Mouse (Mus musculus) MEL (cell line): ENCODE measurements around the gene Itgb1bp1. TPM values are rescaled to one million over a fixed set of nuclear protein-coding genes. Genes with fewer than 3 reads are reported as not detected.

Experiments used
- DNase-seq: peaks from one replicate; pipeline ENCODE4 v3.0.0; 2011; ENCODE audit warnings: low read depth, low spot score
- H3K27ac ChIP-seq: 2 replicates; pipeline ENCODE4 v1.5.1; 2012; ENCODE audit warnings: low read depth, mild to moderate bottlenecking, control low read depth, low read length, moderate library complexity; ENCODE audit not compliant: control insufficient read depth
- H3K27me3 ChIP-seq, 2 experiments: fragments of 150-350 bp in 1 of 2; sonication (generic) in 1 of 2; 2 replicates each; pipeline ENCODE4 v1.6.1; 2012; ENCODE audit warnings: low read length in 2 of 2, mild to moderate bottlenecking in 2 of 2, improper control_type of control experiment in 1 of 2, moderate library complexity in 1 of 2; ENCODE audit not compliant: insufficient read depth in 2 of 2, control insufficient read depth in 1 of 2
- H3K36me3 ChIP-seq, 2 experiments: 2 replicates each; pipeline ENCODE4 v1.6.1; 2012 to 2014; ENCODE audit warnings: low read length in 2 of 2, improper control_type of control experiment in 1 of 2, inconsistent platforms in 1 of 2, mild to moderate bottlenecking in 1 of 2; ENCODE audit not compliant: insufficient read depth in 2 of 2, control insufficient read depth in 1 of 2
- H3K4me1 ChIP-seq, 2 experiments: fragments of 150-350 bp in 1 of 2; sonication (generic) in 1 of 2; 2 replicates each; pipeline ENCODE4 v1.6.1; 2012; ENCODE audit warnings: low read length in 2 of 2, improper control_type of control experiment in 1 of 2, mild to moderate bottlenecking in 1 of 2; ENCODE audit not compliant: insufficient read depth in 2 of 2, control insufficient read depth in 1 of 2
- H3K4me3 ChIP-seq, 2 experiments: fragments of 150-350 bp in 1 of 2; sonication (generic) in 1 of 2; 2 replicates each; pipeline ENCODE4 v1.5.1; 2012; ENCODE audit warnings: low read depth in 2 of 2, low read length in 2 of 2, mild to moderate bottlenecking in 2 of 2, moderate library complexity in 2 of 2, control low read depth in 1 of 2, improper control_type of control experiment in 1 of 2; ENCODE audit not compliant: control insufficient read depth in 1 of 2, insufficient read depth in 1 of 2
- H3K79me2 ChIP-seq: 2 replicates; pipeline ENCODE4 v1.6.1; 2012; ENCODE audit warnings: mild to moderate bottlenecking, low read length, moderate library complexity; ENCODE audit not compliant: control insufficient read depth, poor library complexity, insufficient read depth
- H3K9ac ChIP-seq: 2 replicates; pipeline ENCODE4 v1.6.1; 2012; ENCODE audit warnings: low read depth, mild to moderate bottlenecking, control low read depth, low read length, moderate library complexity; ENCODE audit not compliant: control insufficient read depth, poor library complexity, severe bottlenecking
- H3K9me3 ChIP-seq: fragments of 150-350 bp; sonication (generic); replicated peaks from 2 replicates; pipeline ENCODE4 v1.6.1; 2012; ENCODE audit warnings: mild to moderate bottlenecking, low read length, improper control_type of control experiment, moderate library complexity; ENCODE audit not compliant: insufficient read depth
- CTCF ChIP-seq, 3 experiments: IDR thresholded peaks in 2 of 3; conservative IDR thresholded peaks in 1 of 3; 2 replicates each; pipeline ENCODE4 v1.5.1; 2011 to 2012; ENCODE audit warnings: low read length in 3 of 3, low read depth in 2 of 3, mild to moderate bottlenecking in 2 of 3, improper control_type of control experiment in 1 of 3, inconsistent platforms in 1 of 3, mixed read lengths in 1 of 3, moderate library complexity in 1 of 3; ENCODE audit not compliant: control insufficient read depth in 1 of 3, insufficient read depth in 1 of 3, poor library complexity in 1 of 3, severe bottlenecking in 1 of 3
- ELF1 ChIP-seq: IDR thresholded peaks from 2 replicates; pipeline ENCODE4 v1.6.1; 2014; ENCODE audit warnings: low read depth, mild to moderate bottlenecking, inconsistent platforms, low read length, improper control_type of control experiment, moderate library complexity
- MAFK ChIP-seq: IDR thresholded peaks from 2 replicates; pipeline ENCODE4 v1.6.1; 2011; ENCODE audit warnings: low read depth, mild to moderate bottlenecking, low read length, improper control_type of control experiment, borderline replicate concordance
- MAX ChIP-seq: IDR thresholded peaks from 2 replicates; pipeline ENCODE4 v1.6.1; 2011; ENCODE audit warnings: low read length, improper control_type of control experiment
- MAZ ChIP-seq: IDR thresholded peaks from 2 replicates; pipeline ENCODE4 v1.6.1; 2012; ENCODE audit warnings: low read depth, mild to moderate bottlenecking, inconsistent platforms, low read length, improper control_type of control experiment
- MXI1 ChIP-seq: IDR thresholded peaks from 2 replicates; pipeline ENCODE4 v1.6.1; 2011; ENCODE audit warnings: mild to moderate bottlenecking, low read depth, low read length, improper control_type of control experiment
- MYC ChIP-seq: IDR thresholded peaks from 2 replicates; pipeline ENCODE4 v1.6.1; 2011; ENCODE audit warnings: low read depth, mild to moderate bottlenecking, low read length, improper control_type of control experiment, moderate library complexity
- POLR2AphosphoS5 ChIP-seq: IDR thresholded peaks from 2 replicates; pipeline ENCODE4 v1.6.1; 2012; ENCODE audit warnings: low read depth, borderline replicate concordance, mild to moderate bottlenecking, inconsistent platforms, low read length, moderate library complexity, mixed read lengths
- SIN3A ChIP-seq: IDR thresholded peaks from 2 replicates; pipeline ENCODE4 v1.6.1; 2012; ENCODE audit warnings: low read length, improper control_type of control experiment, inconsistent platforms
- USF1 ChIP-seq: IDR thresholded peaks from 2 replicates; pipeline ENCODE4 v1.6.1; 2014; ENCODE audit warnings: low read depth, mild to moderate bottlenecking, inconsistent platforms, low read length, improper control_type of control experiment, moderate library complexity
- ZNF384 ChIP-seq: IDR thresholded peaks from 2 replicates; pipeline ENCODE4 v1.6.1; 2012; ENCODE audit warnings: low read depth, mild to moderate bottlenecking, inconsistent platforms, low read length, improper control_type of control experiment
- polyA plus RNA-seq, 2 experiments: library from polyadenylated mRNA; stranded (reverse) in 1 of 2; unstranded in 1 of 2; fragments of >175 nt in 1 of 2; fragments of >200 nt in 1 of 2; gene quantifications; 2 replicates each; pipeline versions ENCODE4 v1.2.1 to v1.2.4; 2012; ENCODE audit warnings: low replicate concordance in 2 of 2, low read depth in 1 of 2; ENCODE audit not compliant: insufficient read length in 2 of 2, insufficient read depth in 1 of 2, missing spikeins in 1 of 2
- total RNA-seq: library from RNA; depleted of rRNA; stranded (reverse); fragments of 300-350 nt; gene quantifications from 2 replicates; pipeline ENCODE4 v1.2.3, GENCODE M21; 2012

Gene Itgb1bp1
- total and polyA plus RNA-seq, 3 experiments, result 22.0 to 41.3 TPM; not detected in 1

- Histone ChIP-seq H3K27ac (peak overlapping the region; percentile 92), H3K27me3 (no peaks in the 10 kb centered on the region), H3K9ac (peak overlapping the region; percentile 96), H3K79me2 (peaks cover 23% of the 10 kb centered on the region), H3K9me3 (no peaks in the 10 kb centered on the region), H3K36me3 (peaks cover 0 to 9% of the 10 kb centered on the region in 2 experiments; a peak in 2 of 4 replicates), H3K4me3 (peak overlapping the region; percentile 80 to 94), H3K4me1 (peaks cover 0 to 16% of the 10 kb centered on the region in 2 experiments; a peak in 3 of 4 replicates)
- peak; percentile 94 for TF ChIP-seq MXI1
- no peak for TF ChIP-seq ZNF384
- 0 out of 2 replicates have a peak, but pooled peaks have one; percentile 58 for TF ChIP-seq MYC
- TF ChIP-seq CTCF (IDR thresholded peaks at IDR 0.05 in 2 of 3, conservative IDR thresholded peaks at IDR 0.05 in 1 of 3; ENCODE audit: control insufficient read depth in 1 of 3, insufficient read depth in 1 of 3, low read depth in 2 of 3, low read length in 3 of 3, poor library complexity in 1 of 3, severe bottlenecking in 1 of 3), result no peak
- TF ChIP-seq ELF1, result peak; percentile 59
- no peak for TF ChIP-seq MAFK
- peak; percentile 80 for TF ChIP-seq MAX
- TF ChIP-seq POLR2AphosphoS5, result no peak
- TF ChIP-seq USF1, result no peak
- DNase-seq, result peak; percentile 54
Measured at GRCm38 (mm10) chr12:21286712-21287650, 897 bp upstream of the Itgb1bp1 start.

DNA sequence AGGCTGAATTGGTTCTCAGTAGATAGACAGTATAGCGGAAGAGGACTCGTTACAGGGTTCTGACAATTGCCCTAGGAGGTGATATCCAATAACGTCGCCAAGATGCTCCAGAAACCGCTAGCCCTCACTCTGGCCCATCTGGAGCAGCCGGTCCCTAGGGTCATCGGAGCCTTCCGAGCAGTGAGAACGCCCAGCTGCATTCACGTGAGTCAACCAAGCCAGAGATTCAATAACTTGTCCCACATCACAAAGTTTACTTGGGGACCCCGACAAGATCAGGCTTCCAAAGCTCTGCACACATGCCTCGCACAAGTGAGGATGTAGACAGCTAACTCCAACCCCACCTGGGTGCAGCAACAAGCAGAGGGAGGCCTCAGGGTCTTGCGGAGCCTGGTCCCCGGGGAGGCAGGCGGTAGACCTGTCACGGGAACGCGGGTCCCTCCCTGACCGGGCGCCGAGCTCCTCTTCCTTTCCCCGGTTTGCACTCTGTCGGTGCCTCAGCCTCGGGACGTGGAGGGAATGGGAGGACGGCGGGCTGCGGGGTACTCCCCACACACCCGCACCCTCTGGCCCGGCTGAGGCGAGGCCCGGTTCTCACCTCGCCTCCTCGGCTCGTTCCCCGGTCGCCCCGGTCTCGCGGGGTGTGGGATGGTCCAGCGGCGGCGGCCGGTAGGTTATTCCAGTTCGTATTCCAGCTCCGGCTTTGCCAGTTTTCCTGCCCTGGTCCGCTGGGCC is 409 bp downstream of the Itgb1bp1 start:
- Histone ChIP-seq H3K4me1 (peaks cover 0 to 16% of the 10 kb centered on the region in 2 experiments; a peak in 3 of 4 replicates), H3K27ac (peak overlapping the region; percentile 29)

More for the DNA sequence above, 409 bp downstream of the Itgb1bp1 start:
- Histone ChIP-seq H3K4me3 (peak overlapping the region; percentile 70 to 82), H3K27me3 (no peaks in the 10 kb centered on the region), H3K36me3 (peaks cover 0 to 9% of the 10 kb centered on the region in 2 experiments; a peak in 2 of 4 replicates), H3K9ac (peak overlapping the region; percentile 81), H3K79me2 (peaks cover 23% of the 10 kb centered on the region), H3K9me3 (no peaks in the 10 kb centered on the region)
- TF ChIP-seq SIN3A (0 out of 2 replicates have a peak, but pooled peaks have one; percentile 80), MAZ (no peak)
- no peak for DNase-seq
